Mouse (Mus musculus): ENCODE data around the gene Pdgfd.

Gene Pdgfd

GRCm38 (mm10) chr9:6317114-6317513 lies 148.7 kb downstream of the Pdgfd start:
- no peak for DNase-seq (ENCODE audit: low spot score)

GRCm38 (mm10) chr9:6325408-6325807 lies 157.0 kb downstream of the Pdgfd start:
- DNase-seq (ENCODE audit: low spot score) = no peak

DNA sequence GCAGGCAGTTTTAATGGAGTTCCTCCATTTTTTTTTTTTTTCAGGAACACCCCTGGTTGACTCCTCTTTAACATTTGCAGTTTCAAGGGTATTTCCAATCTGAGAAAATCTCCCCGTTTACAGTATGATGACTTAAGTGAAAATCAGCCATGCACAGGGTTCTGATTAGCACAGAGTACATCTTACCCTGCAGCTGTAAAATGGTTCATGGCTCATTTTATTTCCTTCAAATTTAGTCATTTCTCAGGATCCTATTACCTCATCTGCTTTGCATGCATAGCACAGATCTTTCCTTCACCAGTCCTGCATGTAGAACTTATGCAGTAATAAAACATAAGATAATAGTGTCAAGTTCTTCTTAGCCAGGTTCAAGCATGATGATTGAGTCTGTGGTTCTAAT lies 165.1 kb downstream of the Pdgfd start:
- no peak for DNase-seq (ENCODE audit: low spot score)

GRCm38 (mm10) chr9:6336236-6336635 lies 167.9 kb downstream of the Pdgfd start:
- no peak for DNase-seq (ENCODE audit: low spot score)

GRCm38 (mm10) chr9:6337891-6338290 lies 169.5 kb downstream of the Pdgfd start:
- no peak for DNase-seq (ENCODE audit: low spot score)

DNA sequence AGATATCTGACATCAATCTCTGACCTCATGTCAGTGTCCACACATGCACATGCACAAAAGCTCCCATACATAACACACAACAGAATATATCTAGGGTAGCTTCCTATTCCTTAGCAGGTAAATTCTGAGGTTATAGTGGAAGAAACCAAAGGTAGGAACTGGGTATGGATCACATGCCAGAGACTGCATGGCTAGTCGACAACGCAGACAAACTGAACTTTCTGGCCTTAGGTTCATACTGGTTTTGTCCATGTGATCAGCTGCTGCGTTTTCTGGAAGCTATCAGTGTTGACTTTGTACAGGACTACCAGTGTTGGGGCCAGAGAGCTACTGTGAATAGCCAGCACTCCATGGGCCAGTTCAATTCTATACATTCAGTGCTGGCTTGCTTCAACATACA lies 170.0 kb downstream of the Pdgfd start:
- DNase-seq (ENCODE audit: low spot score) = no peak

GRCm38 (mm10) chr9:6339394-6339793 lies 171.0 kb downstream of the Pdgfd start:
- DNase-seq (ENCODE audit: low spot score) = no peak

DNA sequence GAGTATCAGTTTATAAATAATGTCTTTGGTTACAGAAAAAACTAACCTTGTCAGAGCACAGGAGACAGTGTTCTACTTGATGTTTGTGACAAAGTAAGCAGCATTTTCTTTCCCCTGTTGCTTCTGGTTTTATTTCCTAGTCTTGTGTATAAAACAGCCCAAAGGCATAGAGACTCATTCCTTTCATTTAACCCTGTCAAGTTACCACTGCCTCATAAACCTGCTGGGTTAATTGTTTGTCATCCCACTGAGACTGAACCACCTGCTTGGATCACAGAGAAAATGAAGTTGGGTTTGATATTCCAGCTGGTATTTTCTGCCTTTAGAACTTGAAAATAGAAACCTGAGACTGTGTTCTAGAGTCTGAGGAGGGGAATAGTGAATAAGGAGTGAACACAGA lies 172.4 kb downstream of the Pdgfd start:
- no peak for DNase-seq (ENCODE audit: low spot score)

DNA sequence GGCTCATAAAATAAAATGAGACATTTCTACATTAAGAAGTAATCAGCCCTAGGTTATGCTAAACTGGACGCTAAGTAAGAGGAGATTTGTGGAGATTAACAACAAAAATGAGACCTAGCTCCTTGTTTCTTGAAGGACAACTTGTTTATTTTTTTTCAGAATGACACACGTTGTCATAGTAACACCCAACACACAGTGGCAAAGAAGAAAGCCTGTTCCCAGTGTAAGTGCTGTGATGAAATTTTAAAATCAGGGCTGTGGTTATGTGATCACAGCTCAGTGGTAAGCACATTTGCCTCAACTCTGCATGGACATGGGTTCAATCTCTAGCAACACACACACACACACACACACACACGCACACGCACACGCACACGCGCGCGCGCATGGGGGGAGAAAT lies 174.5 kb downstream of the Pdgfd start:
- no peak for DNase-seq (ENCODE audit: low spot score)

GRCm38 (mm10) chr9:6344514-6344913 lies 176.1 kb downstream of the Pdgfd start:
- DNase-seq (ENCODE audit: low spot score) = no peak

DNA sequence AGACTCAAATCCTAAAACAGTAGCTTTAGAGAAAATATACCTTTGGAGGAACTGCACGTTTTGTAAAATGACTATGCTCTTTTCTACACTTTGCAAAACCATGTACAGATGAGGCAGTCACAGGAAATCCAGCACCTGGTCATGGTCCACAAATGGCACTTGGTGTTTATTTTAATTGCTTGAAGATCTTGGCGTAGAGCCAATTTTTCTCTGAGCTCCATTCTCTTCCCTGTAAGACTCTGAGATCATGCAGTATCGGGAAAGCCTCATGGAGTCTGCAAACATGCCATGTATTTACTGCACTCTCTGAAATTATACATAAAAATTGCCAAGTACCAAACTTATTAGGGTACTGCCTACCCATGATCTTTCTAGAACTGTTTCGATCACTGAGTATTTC lies 176.5 kb downstream of the Pdgfd start:
- no peak for DNase-seq (ENCODE audit: low spot score)

DNA sequence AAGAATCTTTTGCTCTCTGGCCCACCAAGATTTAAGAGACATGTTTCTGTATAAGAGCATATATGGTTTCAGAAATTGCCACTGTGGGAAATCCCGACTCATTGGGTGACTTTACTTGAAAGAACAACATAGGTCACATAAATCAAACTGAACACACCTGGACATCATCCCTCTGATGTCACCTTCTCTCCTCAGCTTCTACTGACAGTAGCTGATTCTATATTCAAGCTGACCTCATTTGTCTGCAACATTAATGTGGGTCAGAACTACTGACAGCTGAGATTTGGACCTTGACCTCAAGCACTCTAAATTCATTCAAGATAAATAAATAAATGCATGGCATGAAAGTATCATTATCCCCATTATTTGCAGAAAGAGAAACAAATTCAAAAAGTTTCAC lies 177.0 kb downstream of the Pdgfd start:
- DNase-seq (ENCODE audit: low spot score) = no peak

DNA sequence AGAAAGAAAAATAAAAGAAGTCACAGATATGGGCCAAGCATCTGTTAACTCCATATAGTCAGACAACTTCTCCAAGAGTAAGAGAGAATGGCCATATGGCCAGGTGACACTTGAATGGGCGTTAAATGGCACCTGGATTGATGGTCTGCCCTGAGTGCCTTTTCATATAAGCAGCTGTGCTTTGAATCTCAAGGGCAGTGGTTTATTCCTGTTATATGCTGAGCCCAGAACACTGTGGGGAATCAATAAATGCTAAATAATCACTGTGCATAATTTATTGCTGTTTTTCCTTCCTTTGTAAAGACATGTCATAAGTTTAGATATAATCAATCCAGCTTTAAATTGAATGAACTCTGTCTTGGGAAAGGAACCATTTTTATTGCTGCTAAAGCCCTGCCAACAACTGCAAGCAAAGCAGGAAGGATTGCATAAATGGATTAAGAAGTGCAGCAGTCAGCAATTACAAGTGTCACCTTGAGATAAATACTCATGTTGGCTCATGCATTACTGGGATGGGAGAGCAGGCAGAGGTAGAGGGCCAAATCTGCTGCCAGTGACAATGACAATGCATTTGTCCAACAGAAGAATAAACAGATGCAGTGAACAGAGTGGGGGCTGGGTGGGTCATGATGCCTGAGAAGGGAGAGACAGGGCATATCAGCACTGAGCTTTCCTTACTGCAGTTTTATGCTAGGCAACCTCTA lies 185.0 kb downstream of the Pdgfd start:
- DNase-seq (ENCODE audit: low spot score) = no peak

GRCm38 (mm10) chr9:6360795-6361194 lies 192.4 kb downstream of the Pdgfd start:
- DNase-seq (ENCODE audit: low spot score) = no peak

- DNase-seq (ENCODE audit: low spot score) = no peak
Observed at GRCm38 (mm10) chr9:6366550-6366949, 198.2 kb downstream of the Pdgfd start.

DNA sequence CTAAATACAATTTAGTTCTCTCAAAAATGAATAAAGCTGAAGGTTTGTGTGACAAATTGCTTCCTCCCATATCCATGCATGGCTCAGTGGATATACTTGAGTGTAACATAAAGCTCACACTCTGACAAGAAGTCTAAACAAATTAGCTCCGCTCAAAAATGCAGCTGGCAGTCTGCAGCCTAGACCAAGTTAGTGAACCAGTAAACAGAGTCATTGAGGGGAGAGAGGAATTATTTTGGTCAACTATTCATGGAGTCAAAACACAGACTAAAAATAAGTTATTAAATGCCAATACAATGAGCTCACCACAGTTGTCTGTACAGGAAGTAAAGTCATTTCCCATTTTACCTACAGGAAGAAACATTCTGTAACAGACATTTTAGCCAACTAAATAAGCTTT lies 233.4 kb downstream of the Pdgfd start:
- DNase-seq (ENCODE audit: low spot score) = no peak

- DNase-seq (ENCODE audit: low spot score) = no peak
Observed at GRCm38 (mm10) chr9:6406535-6406934, 238.2 kb downstream of the Pdgfd start.

DNA sequence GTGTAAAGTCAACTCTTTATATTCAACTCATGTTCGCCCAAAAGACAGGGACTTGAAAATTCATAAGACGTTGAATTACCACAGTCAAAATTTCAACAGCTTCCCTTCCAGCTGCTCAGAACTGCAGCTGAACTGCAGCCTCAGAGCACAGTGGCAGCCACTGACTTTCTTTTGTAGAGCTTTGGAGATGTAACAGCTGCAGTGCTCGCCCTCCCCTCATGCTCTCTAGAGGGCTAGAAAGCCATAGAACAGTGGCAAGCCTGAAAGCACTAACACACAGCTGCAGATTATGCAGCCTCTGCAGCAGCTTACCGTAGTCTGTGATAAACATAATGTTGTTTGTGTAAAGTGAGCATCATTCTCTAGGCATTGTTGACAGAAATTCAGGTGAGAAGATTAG lies 239.6 kb downstream of the Pdgfd start:
- no peak for DNase-seq (ENCODE audit: low spot score)

- DNase-seq (ENCODE audit: low spot score) = no peak
Observed at GRCm38 (mm10) chr9:6424606-6425005, 256.2 kb downstream of the Pdgfd start.
